Mouse (Mus musculus) midbrain, embryonic 13.5 days (tissue): ENCODE measurements around the gene Epha1. TPM values are rescaled to one million over a fixed set of nuclear protein-coding genes. Genes with fewer than 3 reads are reported as not detected.

Experiments
- ATAC-seq: fragments of 200-750 bp; cut with Nextera tagmentation; 2 replicates; pipeline ENCODE4 v1.8.0; 2017; ENCODE audit warnings: mild to moderate bottlenecking, moderate TSS enrichment, moderate library complexity
- H3K27ac ChIP-seq: fragments of 300-500 bp; sonication (generic); 2 replicates; pipeline ENCODE4 v1.5.1; 2015; ENCODE audit warnings: inconsistent platforms, mild to moderate bottlenecking, moderate library complexity
- H3K27me3 ChIP-seq: fragments of 300-500 bp; sonication (generic); 2 replicates; pipeline ENCODE4 v1.6.1; 2015; ENCODE audit warnings: mild to moderate bottlenecking, inconsistent platforms
- H3K36me3 ChIP-seq: fragments of 300-500 bp; sonication (generic); 2 replicates; pipeline ENCODE4 v1.6.1; 2015; ENCODE audit warnings: mild to moderate bottlenecking, inconsistent platforms
- H3K4me1 ChIP-seq: fragments of 300-500 bp; sonication (generic); replicated peaks from 2 replicates; pipeline ENCODE4 v1.6.1; 2015; ENCODE audit warnings: inconsistent platforms
- H3K4me2 ChIP-seq: fragments of 300-500 bp; sonication (generic); replicated peaks from 2 replicates; pipeline ENCODE4 v1.6.1; 2015; ENCODE audit warnings: moderate library complexity, mild to moderate bottlenecking, inconsistent platforms
- H3K4me3 ChIP-seq: fragments of 300-500 bp; sonication (generic); replicated peaks from 2 replicates; pipeline ENCODE4 v1.5.1; 2015; ENCODE audit warnings: mild to moderate bottlenecking, inconsistent platforms
- H3K9ac ChIP-seq: fragments of 300-500 bp; sonication (generic); replicated peaks from 2 replicates; pipeline ENCODE4 v1.6.1; 2015; ENCODE audit warnings: mild to moderate bottlenecking, inconsistent platforms
- H3K9me3 ChIP-seq: fragments of 300-500 bp; sonication (generic); 2 replicates; pipeline ENCODE4 v1.6.1; 2016; ENCODE audit warnings: mild to moderate bottlenecking, inconsistent platforms
- WGBS: fragments of 180-500 bp; shearing (Covaris S2); methylation state at CpG from one replicate; pipeline ENCODE4 v1.1.7; 2015; 5-methylcytosine and 5-hydroxymethylcytosine counted together
- polyA plus RNA-seq: library from polyadenylated mRNA; unstranded; fragments of >200 nt; fragmentation: Nextera tagmentation; extraction: Ambion mirVana; gene quantifications from 2 replicates; pipeline ENCODE4 v1.2.1, GENCODE M21; 2015

Epha1 gene
- 0.24 TPM in 2 replicates for polyA plus RNA-seq

GRCm38 (mm10) chr6:42372816-42373547 is at the start of gene Epha1:
Gene Epha1, minus strand, starts transcription at chr6:42373268.
- peak within 1 kb of the TSS; percentile 59 for H3K9ac ChIP-seq
- peak within 1 kb of the TSS; percentile 93 for H3K4me2 ChIP-seq
- H3K27ac ChIP-seq = no peak within 1 kb of the TSS
- H3K4me3 ChIP-seq = peak within 1 kb of the TSS; percentile 49
- ATAC-seq = peak; percentile 84
- H3K27me3 ChIP-seq = peaks cover 41% of the 10 kb centered on the region
- under 1% methylated on average over 29 of the region's 36 CpGs for WGBS
- no peaks in the 10 kb centered on the region for H3K9me3 ChIP-seq
- no peaks in the 10 kb centered on the region for H3K36me3 ChIP-seq
- H3K4me1 ChIP-seq = peaks cover 15% of the 10 kb centered on the region

- 75% methylated on average over 2 of the region's 2 CpGs for WGBS
- no peak overlapping the region for H3K27ac ChIP-seq
These were observed 48.4 kb upstream of the Epha1 start for GRCm38 (mm10) chr6:42421439-42421838.

GRCm38 (mm10) chr6:42419443-42419842 is 46.4 kb upstream of the Epha1 start:
- H3K4me1 ChIP-seq = no peaks in the 10 kb centered on the region
- WGBS = 96% methylated on average over 2 of the region's 2 CpGs
- no peak overlapping the region for H3K4me3 ChIP-seq
- H3K27ac ChIP-seq = no peak overlapping the region
- no peaks in the 10 kb centered on the region for H3K27me3 ChIP-seq
- H3K4me2 ChIP-seq = no peak overlapping the region
- no peak for ATAC-seq
- H3K9me3 ChIP-seq = no peaks in the 10 kb centered on the region
- H3K9ac ChIP-seq = no peak overlapping the region
- no peaks in the 10 kb centered on the region for H3K36me3 ChIP-seq

More at GRCm38 (mm10) chr6:42421439-42421838, 48.4 kb upstream of the Epha1 start:
- Histone ChIP-seq H3K4me3 (no peak overlapping the region), H3K9me3 (no peaks in the 10 kb centered on the region), H3K36me3 (no peaks in the 10 kb centered on the region), H3K4me1 (no peaks in the 10 kb centered on the region), H3K4me2 (no peak overlapping the region), H3K9ac (no peak overlapping the region), H3K27me3 (no peaks in the 10 kb centered on the region)
- ATAC-seq = no peak

GRCm38 (mm10) chr6:42405134-42405533 is 32.1 kb upstream of the Epha1 start, which contains the start of gene Tas2r135:
Gene Tas2r135, plus strand, starts transcription at chr6:42405434.
- ATAC-seq = no peak
- Histone ChIP-seq H3K4me3 (no peak within 1 kb of the TSS), H3K27me3 (no peaks in the 10 kb centered on the region), H3K4me1 (no peaks in the 10 kb centered on the region), H3K9me3 (no peaks in the 10 kb centered on the region), H3K9ac (no peak within 1 kb of the TSS), H3K36me3 (no peaks in the 10 kb centered on the region), H3K4me2 (no peak within 1 kb of the TSS), H3K27ac (no peak within 1 kb of the TSS)
- WGBS = 89% methylated on average over 2 of the region's 2 CpGs

GRCm38 (mm10) chr6:42399938-42400337 is 26.9 kb upstream of the Epha1 start, which contains the start of gene Tas2r143:
Gene Tas2r143, plus strand, starts transcription at chr6:42400238.
- H3K4me1 ChIP-seq = no peaks in the 10 kb centered on the region
- no peaks in the 10 kb centered on the region for H3K9me3 ChIP-seq
- H3K4me2 ChIP-seq = no peak within 1 kb of the TSS
- no peak for ATAC-seq
- H3K4me3 ChIP-seq = no peak within 1 kb of the TSS
- no peak within 1 kb of the TSS for H3K9ac ChIP-seq
- H3K36me3 ChIP-seq = no peaks in the 10 kb centered on the region
- WGBS = 74% methylated on average over 1 of the region's 1 CpGs
- H3K27ac ChIP-seq = no peak within 1 kb of the TSS
- no peaks in the 10 kb centered on the region for H3K27me3 ChIP-seq

GRCm38 (mm10) chr6:42398998-42399397 is 25.9 kb upstream of the Epha1 start:
- Histone ChIP-seq H3K9ac (no peak overlapping the region), H3K36me3 (no peaks in the 10 kb centered on the region), H3K4me1 (no peaks in the 10 kb centered on the region), H3K27me3 (no peaks in the 10 kb centered on the region), H3K9me3 (no peaks in the 10 kb centered on the region), H3K27ac (no peak overlapping the region), H3K4me3 (no peak overlapping the region), H3K4me2 (no peak overlapping the region)
- no peak for ATAC-seq
- 92% methylated on average over 1 of the region's 1 CpGs for WGBS

- H3K36me3 ChIP-seq = no peaks in the 10 kb centered on the region
- H3K27me3 ChIP-seq = no peaks in the 10 kb centered on the region
- H3K4me1 ChIP-seq = no peaks in the 10 kb centered on the region
- H3K9ac ChIP-seq = no peak overlapping the region
- no peak for ATAC-seq
- no peak overlapping the region for H3K4me2 ChIP-seq
- no peak overlapping the region for H3K27ac ChIP-seq
- WGBS = 91% methylated on average over 3 of the region's 3 CpGs
- H3K4me3 ChIP-seq = no peak overlapping the region
- H3K9me3 ChIP-seq = no peaks in the 10 kb centered on the region
These were observed 25.2 kb upstream of the Epha1 start for GRCm38 (mm10) chr6:42398285-42398684.

- Histone ChIP-seq H3K9ac (no peak overlapping the region), H3K36me3 (no peaks in the 10 kb centered on the region), H3K4me1 (no peaks in the 10 kb centered on the region), H3K4me2 (no peak overlapping the region), H3K4me3 (no peak overlapping the region), H3K9me3 (no peaks in the 10 kb centered on the region), H3K27ac (no peak overlapping the region), H3K27me3 (no peaks in the 10 kb centered on the region)
- WGBS = 77% methylated on average over 3 of the region's 3 CpGs
- ATAC-seq = no peak
These were observed 24.1 kb upstream of the Epha1 start for GRCm38 (mm10) chr6:42397041-42397657.

- H3K27ac ChIP-seq = no peak overlapping the region
- H3K36me3 ChIP-seq = no peaks in the 10 kb centered on the region
- H3K4me2 ChIP-seq = no peak overlapping the region
- H3K4me1 ChIP-seq = no peaks in the 10 kb centered on the region
- no peak overlapping the region for H3K4me3 ChIP-seq
- 77% methylated on average over 9 of the region's 9 CpGs for WGBS
- no peak overlapping the region for H3K9ac ChIP-seq
- no peak for ATAC-seq
- H3K9me3 ChIP-seq = no peaks in the 10 kb centered on the region
- no peaks in the 10 kb centered on the region for H3K27me3 ChIP-seq
These were observed 23.1 kb upstream of the Epha1 start for GRCm38 (mm10) chr6:42395960-42396809.

- H3K27ac ChIP-seq = no peak overlapping the region
- no peaks in the 10 kb centered on the region for H3K4me1 ChIP-seq
- H3K9ac ChIP-seq = no peak overlapping the region
- no peaks in the 10 kb centered on the region for H3K27me3 ChIP-seq
- ATAC-seq = no peak
- H3K9me3 ChIP-seq = no peaks in the 10 kb centered on the region
- 62% methylated on average over 2 of the region's 2 CpGs for WGBS
- H3K4me3 ChIP-seq = no peak overlapping the region
- H3K4me2 ChIP-seq = no peak overlapping the region
- no peaks in the 10 kb centered on the region for H3K36me3 ChIP-seq
These were observed 18.8 kb upstream of the Epha1 start for GRCm38 (mm10) chr6:42391796-42392330.

- 80% methylated on average over 4 of the region's 4 CpGs for WGBS
- no peaks in the 10 kb centered on the region for H3K9me3 ChIP-seq
These were observed 12.6 kb upstream of the Epha1 start for GRCm38 (mm10) chr6:42385635-42386034.

More at GRCm38 (mm10) chr6:42385635-42386034, 12.6 kb upstream of the Epha1 start:
- Histone ChIP-seq H3K27me3 (peaks cover 8% of the 10 kb centered on the region; the same call in 1 of the 2 replicates), H3K4me3 (no peak overlapping the region), H3K4me1 (no peaks in the 10 kb centered on the region), H3K36me3 (no peaks in the 10 kb centered on the region), H3K9ac (no peak overlapping the region), H3K4me2 (no peak overlapping the region), H3K27ac (no peak overlapping the region)
- no peak for ATAC-seq
